Mouse (Mus musculus) heart, embryonic 14.5 days (tissue): Measurements from ENCODE around the gene Bmp6. TPM values are rescaled to one million over a fixed set of nuclear protein-coding genes. Genes with fewer than 3 reads are reported as not detected.

Experiments used
- ATAC-seq: fragments of 200-750 bp; cut with Nextera tagmentation; 2 replicates; pipeline ENCODE4 v1.8.0; 2017; ENCODE audit warnings: low read depth, moderate TSS enrichment; ENCODE audit not compliant: insufficient number of reproducible peaks, insufficient read depth, low FRiP score
- H3K27ac ChIP-seq, 2 experiments: fragments of 200-500 bp in 1 of 2; fragments of 300-500 bp in 1 of 2; sonication (generic) in 1 of 2; replicated peaks in 1 of 2; 2 replicates each; pipeline ENCODE4 v1.5.1; 2012 to 2014; ENCODE audit warnings: low read depth in 2 of 2, low read length in 2 of 2, control low read depth in 1 of 2, mild to moderate bottlenecking in 1 of 2, mixed read lengths in 1 of 2; ENCODE audit not compliant: control insufficient read depth in 1 of 2, insufficient read depth in 1 of 2
- H3K27me3 ChIP-seq: fragments of 300-500 bp; sonication (generic); 2 replicates; pipeline ENCODE4 v1.6.1; 2014; ENCODE audit warnings: mild to moderate bottlenecking, low read length, control low read depth; ENCODE audit not compliant: control insufficient read depth, insufficient read depth
- H3K36me3 ChIP-seq: fragments of 300-500 bp; sonication (generic); 2 replicates; pipeline ENCODE4 v1.6.1; 2014; ENCODE audit warnings: mild to moderate bottlenecking, control low read depth, low read length, mixed read lengths; ENCODE audit not compliant: control insufficient read depth, insufficient read depth
- H3K4me1 ChIP-seq, 2 experiments: fragments of 200-500 bp in 1 of 2; fragments of 300-500 bp in 1 of 2; sonication (generic) in 1 of 2; 2 replicates each; pipeline ENCODE4 v1.6.1; 2012 to 2014; ENCODE audit warnings: low read length in 2 of 2, control low read depth in 1 of 2, mixed read lengths in 1 of 2; ENCODE audit not compliant: control insufficient read depth in 2 of 2, insufficient read depth in 2 of 2
- H3K4me2 ChIP-seq: fragments of 300-500 bp; sonication (generic); 2 replicates; pipeline ENCODE4 v1.6.1; 2014; ENCODE audit warnings: mild to moderate bottlenecking, low read length
- H3K4me3 ChIP-seq, 2 experiments: fragments of 200-500 bp in 1 of 2; fragments of 300-500 bp in 1 of 2; sonication (generic) in 1 of 2; 2 replicates each; pipeline ENCODE4 v1.5.1; 2012 to 2014; ENCODE audit warnings: low read length in 2 of 2, mild to moderate bottlenecking in 2 of 2, control low read depth in 1 of 2, low read depth in 1 of 2, moderate library complexity in 1 of 2; ENCODE audit not compliant: control insufficient read depth in 1 of 2, insufficient read depth in 1 of 2
- H3K9ac ChIP-seq: fragments of 300-500 bp; sonication (generic); 2 replicates; pipeline ENCODE4 v1.6.1; 2014; ENCODE audit warnings: mild to moderate bottlenecking, low read length
- H3K9me3 ChIP-seq: fragments of 300-500 bp; sonication (generic); 2 replicates; pipeline ENCODE4 v1.6.1; 2016; ENCODE audit warnings: low read length, control low read depth; ENCODE audit not compliant: control insufficient read depth
- whole genome bisulfite sequencing: fragments of 180-500 bp; shearing (Covaris S2); extraction: QIAGEN DNeasy Blood & Tissue Kit; methylation state at CpG from one replicate; pipeline ENCODE4 v1.1.7; 2014; 5-methylcytosine and 5-hydroxymethylcytosine counted together
- polyA plus RNA-seq: library from polyadenylated mRNA; unstranded; fragments of >200 nt; fragmentation: Nextera tagmentation; extraction: Ambion mirVana; gene quantifications from 2 replicates; pipeline ENCODE4 v1.2.1, GENCODE M21; 2014

Gene Bmp6
- polyA plus RNA-seq, 1 experiment from 2014 or later = 5.8 TPM

GRCm38 (mm10) chr13:38451446-38451845 lies 106.5 kb downstream of the Bmp6 start:
- H3K4me3 ChIP-seq = no peak overlapping the region
- no peaks in the 10 kb centered on the region for H3K27me3 ChIP-seq
- H3K4me2 ChIP-seq = no peak overlapping the region
- ATAC-seq = no peak
- 79% methylated on average over 5 of the region's 5 CpGs for WGBS
- H3K9ac ChIP-seq = no peak overlapping the region
- H3K36me3 ChIP-seq = no peaks in the 10 kb centered on the region
- H3K4me1 ChIP-seq = peaks cover 7 to 9% of the 10 kb centered on the region in 2 experiments
- H3K27ac ChIP-seq = peak overlapping the region in 1 of 2 experiments; percentile 53; a peak in 1 of 4 replicates
- no peaks in the 10 kb centered on the region for H3K9me3 ChIP-seq

- H3K4me2 ChIP-seq = no peak overlapping the region
- 78% methylated on average over 1 of the region's 1 CpGs for WGBS
- H3K4me3 ChIP-seq = no peak overlapping the region
- H3K27ac ChIP-seq = no peak overlapping the region
- no peak overlapping the region for H3K9ac ChIP-seq
- ATAC-seq = no peak
- no peaks in the 10 kb centered on the region for H3K36me3 ChIP-seq
- no peaks in the 10 kb centered on the region for H3K9me3 ChIP-seq
- H3K4me1 ChIP-seq = no peaks in the 10 kb centered on the region
- H3K27me3 ChIP-seq = no peaks in the 10 kb centered on the region
Measured at GRCm38 (mm10) chr13:38463410-38463809, 118.5 kb downstream of the Bmp6 start.

GRCm38 (mm10) chr13:38470882-38471281 lies 126.0 kb downstream of the Bmp6 start:
- Histone ChIP-seq H3K27me3 (no peaks in the 10 kb centered on the region), H3K4me3 (no peak overlapping the region), H3K36me3 (no peaks in the 10 kb centered on the region), H3K9ac (no peak overlapping the region), H3K9me3 (no peaks in the 10 kb centered on the region), H3K4me2 (no peak overlapping the region), H3K4me1 (no peaks in the 10 kb centered on the region; a peak in 1 of 4 replicates), H3K27ac (no peak overlapping the region)
- ATAC-seq = no peak
- 62% methylated on average over 5 of the region's 5 CpGs for WGBS

GRCm38 (mm10) chr13:38472636-38473035 lies 127.7 kb downstream of the Bmp6 start:
- no peaks in the 10 kb centered on the region for H3K9me3 ChIP-seq
- no peak for ATAC-seq
- no peak overlapping the region for H3K4me2 ChIP-seq

GRCm38 (mm10) chr13:38473497-38473896 lies 128.6 kb downstream of the Bmp6 start:
- Histone ChIP-seq H3K4me1 (no peaks in the 10 kb centered on the region; a peak in 1 of 4 replicates), H3K4me2 (no peak overlapping the region), H3K9me3 (no peaks in the 10 kb centered on the region), H3K36me3 (no peaks in the 10 kb centered on the region), H3K27ac (no peak overlapping the region), H3K9ac (no peak overlapping the region), H3K4me3 (no peak overlapping the region), H3K27me3 (no peaks in the 10 kb centered on the region)
- 85% methylated on average over 6 of the region's 6 CpGs for WGBS
- ATAC-seq = no peak

More at GRCm38 (mm10) chr13:38472636-38473035, 127.7 kb downstream of the Bmp6 start:
- H3K36me3 ChIP-seq = no peaks in the 10 kb centered on the region
- no peaks in the 10 kb centered on the region; a peak in 1 of 4 replicates for H3K4me1 ChIP-seq
- H3K9ac ChIP-seq = no peak overlapping the region
- H3K27me3 ChIP-seq = no peaks in the 10 kb centered on the region
- WGBS = 74% methylated on average over 4 of the region's 4 CpGs
- H3K4me3 ChIP-seq = no peak overlapping the region
- H3K27ac ChIP-seq = no peak overlapping the region

GRCm38 (mm10) chr13:38476936-38477335 lies 132.0 kb downstream of the Bmp6 start:
- 42% methylated on average over 8 of the region's 8 CpGs for WGBS

GRCm38 (mm10) chr13:38481021-38481420 lies 136.1 kb downstream of the Bmp6 start:
- H3K27ac ChIP-seq = no peak overlapping the region
- 31% methylated on average over 7 of the region's 7 CpGs for WGBS
- H3K36me3 ChIP-seq = no peaks in the 10 kb centered on the region
- H3K9ac ChIP-seq = no peak overlapping the region
- peaks cover 3 to 6% of the 10 kb centered on the region in 2 experiments; a peak in 3 of 4 replicates for H3K4me1 ChIP-seq
- no peaks in the 10 kb centered on the region for H3K9me3 ChIP-seq
- no peak for ATAC-seq
- H3K27me3 ChIP-seq = no peaks in the 10 kb centered on the region
- H3K4me3 ChIP-seq = no peak overlapping the region
- H3K4me2 ChIP-seq = no peak overlapping the region

More at GRCm38 (mm10) chr13:38476936-38477335, 132.0 kb downstream of the Bmp6 start:
- Histone ChIP-seq H3K27me3 (no peaks in the 10 kb centered on the region), H3K27ac (no peak overlapping the region), H3K4me3 (no peak overlapping the region), H3K36me3 (no peaks in the 10 kb centered on the region), H3K9me3 (no peaks in the 10 kb centered on the region), H3K9ac (no peak overlapping the region), H3K4me2 (no peak overlapping the region), H3K4me1 (peaks cover 3 to 6% of the 10 kb centered on the region in 2 experiments; a peak in 3 of 4 replicates)
- ATAC-seq = no peak

GRCm38 (mm10) chr13:38484701-38485100 lies 139.8 kb downstream of the Bmp6 start:
- H3K9ac ChIP-seq = no peak overlapping the region
- H3K4me2 ChIP-seq = no peak overlapping the region
- ATAC-seq = no peak
- H3K4me3 ChIP-seq = no peak overlapping the region
- peaks cover 3 to 6% of the 10 kb centered on the region in 2 experiments; a peak in 3 of 4 replicates for H3K4me1 ChIP-seq
- 69% methylated on average over 5 of the region's 5 CpGs for WGBS
- no peaks in the 10 kb centered on the region for H3K36me3 ChIP-seq
- H3K27me3 ChIP-seq = no peaks in the 10 kb centered on the region
- H3K9me3 ChIP-seq = no peaks in the 10 kb centered on the region
- no peak overlapping the region for H3K27ac ChIP-seq
